Mouse (Mus musculus) lung, postnatal 4 days (tissue): Measurements from ENCODE around the gene Lce1a1.

Experiments used
- DNase-seq, 2 experiments: peaks; one replicate each; pipeline ENCODE4 v3.0.0; 2021

Gene Lce1a1

DNA sequence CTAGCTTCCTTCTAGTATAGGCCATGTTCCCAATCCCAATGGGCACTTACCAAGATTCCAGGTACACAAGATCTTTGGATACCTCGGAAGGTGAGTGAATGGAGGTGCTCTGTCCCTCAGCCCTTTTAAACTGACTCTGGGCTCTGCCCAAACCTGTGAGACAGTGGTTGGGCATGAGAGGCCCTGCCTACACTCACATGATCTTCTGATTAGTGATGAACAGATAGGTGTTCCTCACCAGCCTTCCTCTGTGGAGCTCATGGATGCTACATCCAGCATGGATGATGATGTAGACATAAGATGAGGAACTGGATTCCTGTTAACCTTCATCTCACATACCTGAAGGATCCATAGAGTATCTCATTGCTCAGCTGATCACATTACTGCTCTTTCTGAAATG, at the start of gene Lce1a1:
Gene Lce1a1 (minus strand): TSS at position 101 of the 400 bp plus-strand sequence.
- no peak for DNase-seq

DNA sequence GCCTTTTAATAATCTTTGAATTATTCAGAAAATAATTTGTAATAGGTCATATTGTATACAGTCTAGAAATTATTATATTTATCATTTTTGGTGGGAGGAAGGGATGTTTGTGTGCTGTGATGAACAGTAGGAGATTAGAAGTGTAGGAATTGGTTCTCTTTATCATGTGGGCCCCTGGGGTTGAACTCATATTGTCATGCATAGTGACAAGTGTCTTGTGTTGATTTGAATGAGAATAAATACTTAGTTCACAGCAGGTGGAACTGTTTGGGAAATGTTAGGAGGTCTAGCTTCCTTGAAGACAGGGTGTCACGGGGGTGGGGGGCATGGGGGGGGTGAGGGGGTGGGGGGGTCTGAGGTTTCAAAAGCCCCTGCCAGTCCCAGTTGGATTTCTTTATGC, 46.5 kb upstream of the Lce1a1 start:
- DNase-seq = no peak

DNA sequence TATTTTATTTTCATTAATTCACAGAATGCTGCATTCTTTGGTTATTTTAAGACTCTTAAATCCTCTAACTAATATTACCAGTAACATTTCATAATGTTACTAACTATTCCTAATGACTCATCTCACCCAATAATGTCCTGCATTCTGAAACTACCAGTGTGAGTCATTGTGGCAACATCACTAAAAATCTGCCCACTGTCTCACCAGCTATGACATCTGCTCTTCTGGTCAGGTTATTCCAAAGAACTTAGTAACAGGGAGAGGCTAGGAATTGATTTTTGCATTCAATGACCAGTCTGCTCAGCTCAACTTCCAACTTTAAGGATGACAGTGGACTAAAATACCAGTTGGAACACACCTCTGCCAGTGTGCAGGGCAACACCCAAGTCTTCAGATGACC, 43.6 kb upstream of the Lce1a1 start:
- no peak for DNase-seq

DNA sequence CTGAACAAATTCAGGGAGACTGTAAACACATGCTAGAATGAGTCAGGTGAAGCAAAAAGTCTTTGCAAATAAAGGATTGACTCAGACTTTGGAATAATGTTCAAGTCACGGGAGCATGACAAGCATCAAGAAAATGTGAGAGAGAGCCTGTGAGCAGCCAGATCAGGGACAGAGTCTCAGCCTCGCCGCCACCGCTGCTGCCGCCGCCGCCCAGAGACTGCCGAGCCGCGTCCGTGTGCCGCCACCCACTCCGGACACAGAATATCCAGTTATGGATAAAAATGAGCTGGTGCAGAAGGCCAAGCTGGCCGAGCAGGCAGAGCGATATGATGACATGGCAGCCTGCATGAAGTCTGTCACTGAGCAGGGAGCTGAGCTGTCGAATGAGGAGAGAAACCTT, 41.0 kb upstream of the Lce1a1 start:
- peak; percentile 23 to 40 for DNase-seq

DNA sequence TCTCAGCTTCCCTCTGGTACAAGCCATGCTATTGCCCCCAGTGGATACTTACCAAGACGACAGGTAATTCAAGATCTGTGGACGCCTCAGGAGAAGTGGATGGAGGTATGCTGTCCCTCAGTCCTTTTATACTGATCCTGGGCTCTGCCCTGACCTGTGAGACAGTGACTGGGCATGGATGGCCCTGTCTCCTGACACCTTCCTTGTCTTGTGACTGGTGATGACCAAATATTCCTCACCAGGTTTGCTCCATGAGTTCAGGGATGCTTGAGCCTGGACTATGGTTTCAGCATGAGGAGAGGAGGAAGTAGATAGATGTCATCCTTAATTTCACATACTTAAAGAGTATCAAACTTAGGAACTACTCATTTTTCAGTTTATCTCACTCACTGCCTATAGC, 39.0 kb upstream of the Lce1a1 start, which contains the start of gene Lce1d:
Gene Lce1d (minus strand): TSS at position 101 of the 400 bp plus-strand sequence.
- DNase-seq = no peak

DNA sequence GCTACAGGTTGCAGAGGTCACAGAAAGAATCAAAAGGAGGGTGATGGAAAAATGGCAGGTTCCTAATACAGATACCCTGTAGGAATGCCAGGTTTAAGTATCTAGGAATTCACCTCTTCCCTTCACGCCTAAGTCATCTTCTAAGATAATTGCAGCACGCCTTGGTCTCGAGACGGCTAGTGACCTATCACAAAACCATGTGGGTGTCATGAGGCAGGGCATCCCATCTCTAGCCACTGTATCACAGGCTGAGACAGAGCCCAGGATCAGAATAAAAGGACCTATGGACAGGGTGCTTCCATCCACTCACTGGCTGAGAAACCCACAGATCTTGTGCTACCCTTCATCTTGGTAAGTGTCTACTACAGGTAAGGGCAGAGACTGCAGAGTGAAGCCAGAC, 30.8 kb upstream of the Lce1a1 start, which contains the start of gene Lce1c:
Gene Lce1c (plus strand): TSS at position 301 of the 400 bp plus-strand sequence.
- DNase-seq = no peak

DNA sequence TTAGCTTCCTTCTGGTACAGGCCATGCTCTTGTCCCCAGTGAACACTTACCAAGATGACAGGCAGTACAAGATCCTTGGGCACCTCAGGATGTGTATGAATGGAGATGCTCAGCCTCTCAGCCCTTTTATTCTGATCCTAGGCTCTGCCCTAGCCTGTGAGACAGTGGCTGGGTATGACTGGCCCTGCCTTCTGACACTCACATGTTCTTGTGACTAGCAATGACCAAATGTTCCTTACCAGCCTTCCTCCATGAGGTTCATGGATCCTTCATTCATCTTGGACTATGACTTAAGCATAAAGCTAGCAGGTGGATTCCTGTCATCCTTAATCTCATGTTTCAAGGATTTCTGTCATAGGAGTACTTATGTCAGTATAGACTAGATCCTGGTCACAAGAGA, 22.1 kb upstream of the Lce1a1 start, which contains the start of gene Lce1a2:
Gene Lce1a2 (minus strand): TSS at position 101 of the 400 bp plus-strand sequence.
- no peak for DNase-seq

DNA sequence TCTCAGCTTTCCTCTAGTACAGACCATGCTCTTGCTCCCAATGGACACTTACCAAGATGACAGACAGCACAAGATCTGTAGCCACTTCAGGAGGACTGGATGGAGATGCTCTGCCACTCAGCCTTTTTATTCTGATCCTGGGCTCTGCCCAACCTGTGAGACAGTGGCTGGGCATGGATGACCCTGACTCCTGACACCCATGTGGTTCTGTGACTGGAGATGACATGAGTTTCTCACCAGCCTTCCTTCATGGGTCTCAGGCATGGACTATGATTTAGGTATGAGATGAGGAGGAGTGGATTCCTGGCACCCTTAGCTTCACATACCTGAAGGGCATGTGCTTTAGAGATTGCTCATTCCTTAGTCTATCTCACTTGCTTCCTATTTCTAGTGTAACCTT, 8.7 kb upstream of the Lce1a1 start, which contains the start of gene Lce1b:
Gene Lce1b (minus strand): TSS at position 101 of the 400 bp plus-strand sequence.
- no peak for DNase-seq

DNA sequence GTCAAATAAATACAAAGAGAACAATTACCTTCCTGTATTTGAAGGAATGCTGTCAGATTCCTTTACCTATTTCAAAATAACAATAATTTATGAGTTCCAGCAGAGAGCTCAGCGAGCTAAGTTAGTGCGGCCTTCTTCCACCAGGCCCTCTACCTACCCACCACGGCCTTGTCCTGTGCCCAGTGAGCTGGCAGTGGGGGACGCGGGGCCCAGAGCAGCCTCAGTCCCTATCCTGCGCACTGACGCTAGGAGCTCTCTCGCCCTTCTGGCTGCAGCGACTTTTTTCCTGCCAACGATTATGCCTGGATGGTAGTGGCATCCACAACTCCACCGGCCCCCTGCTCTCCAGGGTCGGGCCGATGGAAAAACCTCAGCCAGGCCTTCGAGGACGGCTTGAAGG, 8.3 kb downstream of the Lce1a1 start:
- no peak for DNase-seq

DNA sequence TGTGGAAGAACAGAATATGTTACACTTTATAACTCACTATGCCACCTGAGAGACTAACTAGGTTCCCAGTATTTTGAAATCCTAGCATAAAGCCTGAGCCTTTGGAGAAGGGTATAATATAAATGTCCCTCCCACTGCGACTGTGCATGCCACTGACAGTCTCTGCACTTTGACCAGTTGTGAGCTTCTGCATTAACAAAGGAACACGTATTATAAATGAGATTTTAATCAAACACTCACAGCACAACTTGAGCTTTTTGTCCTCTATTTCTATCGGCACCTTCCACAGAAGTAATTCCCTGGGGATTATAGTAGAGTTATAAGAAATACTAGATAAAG, 9.5 kb downstream of the Lce1a1 start:
- no peak for DNase-seq

DNA sequence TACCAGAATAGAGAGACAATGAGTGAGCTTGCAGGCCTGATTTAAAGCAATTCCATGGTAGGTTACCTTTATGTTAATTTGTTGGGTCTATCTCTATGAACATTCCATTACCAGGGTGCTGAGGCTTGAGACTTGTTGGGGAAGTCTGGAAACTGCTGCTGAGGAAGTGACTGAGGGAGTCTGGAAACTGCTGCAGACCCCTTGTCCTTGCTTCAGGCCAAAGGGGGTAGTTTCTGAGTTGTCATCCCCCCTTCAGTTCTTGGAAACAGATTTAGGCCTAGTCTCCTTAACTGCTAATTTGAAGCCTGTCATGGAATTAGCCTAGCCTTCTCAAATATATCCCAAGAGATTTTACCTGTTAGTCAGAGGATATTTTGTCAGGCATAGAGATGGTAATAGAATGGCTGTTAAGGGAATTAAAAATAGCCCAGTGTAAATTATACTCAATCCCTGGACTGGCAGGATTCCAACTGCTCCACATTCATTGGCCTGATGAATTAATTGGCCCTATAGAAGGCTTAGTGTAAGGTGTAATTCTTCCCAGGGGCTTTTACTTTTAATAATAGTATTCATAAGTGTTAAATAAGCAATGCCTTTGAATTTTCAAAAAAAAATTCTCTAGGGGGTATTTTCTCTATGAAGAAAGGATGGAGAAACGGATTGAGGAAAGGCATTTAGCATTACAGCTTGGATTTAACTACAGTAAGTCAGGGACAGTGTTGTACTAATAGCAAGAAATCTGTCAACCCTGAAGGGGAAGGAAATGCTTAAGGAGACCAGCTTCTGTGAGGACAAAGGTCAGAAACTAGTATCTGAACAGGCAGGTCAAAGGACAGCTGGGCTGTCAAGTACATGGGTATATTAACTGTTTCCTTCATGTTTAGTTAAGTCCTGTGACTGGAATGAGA, 10.1 kb downstream of the Lce1a1 start:
- no peak for DNase-seq

DNA sequence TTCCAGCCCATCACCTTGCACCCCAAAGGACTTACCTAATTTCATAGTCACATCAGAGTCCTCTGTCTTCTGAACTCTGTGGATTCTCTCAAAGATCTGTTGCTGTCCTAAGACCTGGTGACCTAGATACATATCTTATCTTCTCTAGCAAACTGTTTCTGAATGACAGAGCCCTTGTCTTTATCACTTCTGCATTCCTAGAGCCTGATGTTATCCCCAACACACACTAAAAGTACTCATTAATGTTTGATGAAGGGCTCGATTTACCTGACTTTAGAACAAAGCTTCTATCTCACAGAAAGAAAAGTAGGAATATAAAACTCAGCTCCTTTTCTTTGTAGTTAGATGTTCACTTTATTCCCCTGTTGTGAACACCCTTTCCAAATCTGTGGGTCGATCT, 26.5 kb downstream of the Lce1a1 start, which contains the start of gene Lce6a:
Gene Lce6a (minus strand): TSS at position 101 of the 400 bp plus-strand sequence.
- no peak for DNase-seq

DNA sequence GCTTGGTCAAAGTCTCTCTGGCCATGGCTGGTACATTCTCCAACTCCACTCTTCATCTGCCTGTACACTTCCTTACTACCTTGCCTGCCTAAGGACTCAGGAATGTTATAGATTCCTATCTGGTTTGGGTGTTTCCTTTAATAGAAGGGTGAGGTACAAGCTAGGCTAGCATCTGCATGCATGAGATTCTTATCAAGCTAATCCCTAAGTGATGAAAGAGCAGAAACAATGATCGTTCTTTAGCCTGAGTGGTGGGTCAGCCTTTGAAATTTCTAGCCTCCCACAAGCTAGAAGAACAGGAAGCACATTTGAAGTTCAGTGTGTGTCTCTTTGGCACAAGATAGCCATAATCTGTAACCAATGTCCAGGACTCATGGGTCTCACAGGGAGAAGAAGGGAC, 38.3 kb downstream of the Lce1a1 start:
- DNase-seq = no peak

DNA sequence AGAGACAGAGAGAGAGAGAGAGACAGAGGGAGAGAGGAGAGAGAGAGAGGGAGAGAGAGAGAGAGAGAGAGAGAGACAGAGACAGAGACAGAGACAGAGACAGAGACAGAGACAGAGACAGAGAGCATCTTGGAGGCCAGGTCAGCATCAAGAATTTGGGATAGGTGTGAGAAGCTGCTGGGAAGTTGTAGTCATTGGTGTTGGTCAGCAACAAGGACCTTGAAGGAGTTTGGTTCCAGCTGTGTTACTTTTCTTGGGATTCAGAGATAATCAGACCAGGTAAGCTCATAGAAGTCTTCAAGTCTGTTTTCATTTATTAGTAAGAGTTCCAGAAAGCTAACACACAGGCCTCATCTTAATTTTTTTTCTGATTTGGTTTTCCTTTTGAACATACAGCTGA, 40.7 kb downstream of the Lce1a1 start, which contains the start of gene 2210017I01Rik:
Gene 2210017I01Rik (minus strand): TSS at position 101 of the 400 bp plus-strand sequence.
- DNase-seq = no peak

DNA sequence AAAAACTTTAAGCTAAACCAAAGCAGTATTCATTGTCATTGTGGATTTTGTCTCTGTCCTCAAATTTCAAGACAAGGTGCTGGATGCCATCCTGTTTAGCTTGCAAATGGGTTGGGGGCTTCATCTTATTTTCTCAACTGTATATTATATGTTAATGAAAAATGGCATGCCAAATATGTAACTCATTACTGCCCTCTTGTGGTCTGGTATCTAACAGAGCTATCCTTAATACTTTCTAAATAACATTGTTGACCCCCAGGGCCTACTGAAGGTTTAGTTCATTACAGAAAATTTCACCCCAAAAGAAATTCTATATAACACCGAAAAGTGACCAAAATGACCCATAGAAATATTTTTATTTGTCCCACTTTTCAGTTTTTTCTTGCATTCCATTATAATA, 45.9 kb downstream of the Lce1a1 start:
- DNase-seq = no peak

DNA sequence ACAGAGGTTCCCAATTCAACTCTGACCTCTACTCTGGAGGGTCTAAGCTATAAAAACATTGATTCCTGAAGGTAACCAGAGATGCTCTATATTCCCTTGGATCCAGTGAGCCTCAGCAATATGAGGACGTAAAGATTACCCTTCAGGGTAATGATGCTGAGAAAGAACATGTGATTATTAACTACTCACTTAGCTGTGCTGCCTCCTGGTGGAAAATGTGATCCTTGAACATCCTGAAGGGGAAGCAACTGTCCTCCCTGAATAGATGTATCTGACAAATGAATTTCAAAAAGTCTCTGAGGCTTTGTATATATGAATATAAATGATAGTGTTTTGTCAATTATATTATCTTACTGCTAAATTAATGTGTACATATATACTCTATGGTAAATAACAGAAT, 47.7 kb downstream of the Lce1a1 start:
- no peak for DNase-seq

DNA sequence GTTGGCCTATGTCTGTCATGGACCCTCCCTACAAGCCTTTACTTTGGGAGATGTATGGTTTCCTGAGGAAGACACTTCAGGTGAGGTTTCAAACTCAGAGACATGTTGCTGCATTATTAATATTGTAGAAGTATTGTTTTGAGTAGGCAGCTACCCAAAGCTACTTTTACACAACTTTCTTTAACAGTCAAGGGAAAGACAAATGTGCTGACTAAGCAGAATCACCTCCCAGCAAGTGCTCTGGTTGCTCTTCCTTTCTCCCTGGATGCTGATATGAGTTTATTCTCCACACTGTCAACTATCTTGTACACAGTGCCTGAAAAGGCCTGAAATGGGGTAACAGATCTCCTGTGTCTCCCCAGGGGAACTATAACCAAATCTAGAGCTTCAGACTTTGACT, 48.1 kb downstream of the Lce1a1 start:
- DNase-seq = no peak

DNA sequence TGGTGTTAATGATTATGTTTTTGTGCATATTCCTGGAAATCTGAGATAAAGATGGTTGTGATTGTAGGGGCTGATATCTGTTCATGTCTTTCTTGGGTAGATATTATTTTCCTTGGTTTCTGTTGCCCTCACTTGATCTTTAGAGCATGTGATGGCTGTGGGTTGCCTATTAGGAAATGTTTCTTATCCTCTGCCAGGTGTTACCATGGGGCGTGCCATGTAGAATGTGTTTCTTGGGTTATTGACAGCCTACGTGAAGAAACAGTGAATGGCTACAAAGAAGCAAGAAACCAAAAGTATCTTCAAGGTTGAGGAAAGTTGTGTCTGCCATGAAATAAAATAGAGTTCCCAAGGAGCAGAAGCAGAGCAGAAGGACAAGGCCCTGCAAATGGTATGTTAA, 49.7 kb downstream of the Lce1a1 start:
- no peak for DNase-seq
